Mouse (Mus musculus) hindbrain, embryonic 12.5 days (tissue): ENCODE measurements around the gene Bckdhb. TPM values are rescaled to one million over a fixed set of nuclear protein-coding genes. Genes with fewer than 3 reads are reported as not detected.
"Not testable (repeated sequence)": the region's sequence is repeated elsewhere in the genome, so short reads cannot be mapped to it uniquely, and the experiment has no call there.

Experiments
- ATAC-seq: fragments of 200-750 bp; cut with Nextera tagmentation; 2 replicates; pipeline ENCODE4 v1.8.0; 2017; ENCODE audit warnings: moderate TSS enrichment; ENCODE audit not compliant: low FRiP score
- H3K27ac ChIP-seq: fragments of 300-500 bp; sonication (generic); 2 replicates; pipeline ENCODE4 v1.5.1; 2016; ENCODE audit warnings: mild to moderate bottlenecking
- H3K27me3 ChIP-seq: fragments of 300-500 bp; sonication (generic); 2 replicates; pipeline ENCODE4 v1.6.1; 2016; ENCODE audit warnings: mild to moderate bottlenecking
- H3K36me3 ChIP-seq: fragments of 300-500 bp; sonication (generic); 2 replicates; pipeline ENCODE4 v1.6.1; 2016; ENCODE audit warnings: mild to moderate bottlenecking
- H3K4me1 ChIP-seq: fragments of 300-500 bp; sonication (generic); 2 replicates; pipeline ENCODE4 v1.6.1; 2016
- H3K4me2 ChIP-seq: fragments of 300-500 bp; sonication (generic); replicated peaks from 2 replicates; pipeline ENCODE4 v1.6.1; 2016; ENCODE audit warnings: mild to moderate bottlenecking
- H3K4me3 ChIP-seq: fragments of 300-500 bp; sonication (generic); 2 replicates; pipeline ENCODE4 v1.5.1; 2016; ENCODE audit warnings: mild to moderate bottlenecking
- H3K9ac ChIP-seq: fragments of 300-500 bp; sonication (generic); 2 replicates; pipeline ENCODE4 v1.6.1; 2016; ENCODE audit warnings: mild to moderate bottlenecking, moderate library complexity
- H3K9me3 ChIP-seq: fragments of 300-500 bp; sonication (generic); replicated peaks from 2 replicates; pipeline ENCODE4 v1.6.1; 2016; ENCODE audit warnings: mild to moderate bottlenecking
- WGBS: fragments of 180-500 bp; shearing (Covaris S2); methylation state at CpG from one replicate; pipeline ENCODE4 v1.1.7; 2016; 5-methylcytosine and 5-hydroxymethylcytosine counted together
- polyA plus RNA-seq: library from polyadenylated mRNA; unstranded; fragments of >200 nt; fragmentation: Nextera tagmentation; extraction: Ambion mirVana; gene quantifications from 2 replicates; pipeline ENCODE4 v1.2.1, GENCODE M21; 2016

Bckdhb gene
- polyA plus RNA-seq, 1 experiment from 2014 or later: 41.4 TPM

- H3K9ac ChIP-seq: no peak overlapping the region
- H3K4me2 ChIP-seq: no peak overlapping the region
- no peaks in the 10 kb centered on the region for H3K27me3 ChIP-seq
- no peaks in the 10 kb centered on the region for H3K36me3 ChIP-seq
- H3K9me3 ChIP-seq: no peaks in the 10 kb centered on the region
- H3K27ac ChIP-seq: no peak overlapping the region
- no peak overlapping the region for H3K4me3 ChIP-seq
- WGBS: 77% methylated on average over 7 of the region's 7 CpGs
- peak; percentile 71 for ATAC-seq
- H3K4me1 ChIP-seq: no peaks in the 10 kb centered on the region; the same call in 1 of the 2 replicates
Measured at GRCm38 (mm10) chr9:84055125-84055807, 130.3 kb downstream of the Bckdhb start.

- not testable (repeated sequence) for H3K27me3 ChIP-seq, H3K9ac ChIP-seq, H3K36me3 ChIP-seq, ATAC-seq, H3K27ac ChIP-seq, H3K4me2 ChIP-seq, H3K9me3 ChIP-seq, H3K4me1 ChIP-seq, H3K4me3 ChIP-seq
- 87% methylated on average over 4 of the region's 4 CpGs for WGBS
Measured at GRCm38 (mm10) chr9:84060781-84061180, 135.8 kb downstream of the Bckdhb start.

GRCm38 (mm10) chr9:84063617-84064016 lies 138.7 kb downstream of the Bckdhb start:
- Histone ChIP-seq H3K4me2 (no peak overlapping the region), H3K27ac (no peak overlapping the region), H3K9me3 (no peaks in the 10 kb centered on the region), H3K36me3 (no peaks in the 10 kb centered on the region), H3K9ac (no peak overlapping the region), H3K4me3 (no peak overlapping the region), H3K27me3 (no peaks in the 10 kb centered on the region), H3K4me1 (no peaks in the 10 kb centered on the region)
- WGBS: 89% methylated on average over 3 of the region's 3 CpGs
- no peak for ATAC-seq

- no peak for ATAC-seq
- Histone ChIP-seq H3K4me3 (no peak overlapping the region), H3K36me3 (no peaks in the 10 kb centered on the region), H3K9ac (no peak overlapping the region), H3K27ac (no peak overlapping the region), H3K27me3 (no peaks in the 10 kb centered on the region), H3K4me2 (no peak overlapping the region), H3K4me1 (no peaks in the 10 kb centered on the region), H3K9me3 (no peaks in the 10 kb centered on the region)
- 90% methylated on average over 4 of the region's 4 CpGs for WGBS
Measured at GRCm38 (mm10) chr9:84064113-84064512, 139.2 kb downstream of the Bckdhb start.

GRCm38 (mm10) chr9:84070247-84070646 lies 145.3 kb downstream of the Bckdhb start:
- WGBS: 72% methylated on average over 6 of the region's 6 CpGs
- peaks cover 6% of the 10 kb centered on the region; the same call in 1 of the 2 replicates for H3K4me1 ChIP-seq
- H3K27ac ChIP-seq: no peak overlapping the region
- H3K36me3 ChIP-seq: no peaks in the 10 kb centered on the region
- no peak overlapping the region for H3K4me3 ChIP-seq
- H3K27me3 ChIP-seq: no peaks in the 10 kb centered on the region
- no peaks in the 10 kb centered on the region for H3K9me3 ChIP-seq
- ATAC-seq: no peak
- H3K9ac ChIP-seq: no peak overlapping the region
- H3K4me2 ChIP-seq: no peak overlapping the region

- no peak for ATAC-seq
- no peaks in the 10 kb centered on the region for H3K36me3 ChIP-seq
- H3K4me2 ChIP-seq: no peak overlapping the region
- 74% methylated on average over 5 of the region's 5 CpGs for WGBS
- no peaks in the 10 kb centered on the region for H3K27me3 ChIP-seq
- H3K9ac ChIP-seq: no peak overlapping the region
- H3K4me3 ChIP-seq: no peak overlapping the region
- peaks cover 6% of the 10 kb centered on the region; the same call in 1 of the 2 replicates for H3K4me1 ChIP-seq
- H3K9me3 ChIP-seq: no peaks in the 10 kb centered on the region
- no peak overlapping the region for H3K27ac ChIP-seq
Measured at GRCm38 (mm10) chr9:84070740-84071139, 145.8 kb downstream of the Bckdhb start.

GRCm38 (mm10) chr9:84072534-84072933 lies 147.6 kb downstream of the Bckdhb start:
- H3K4me2 ChIP-seq: no peak overlapping the region
- peaks cover 6% of the 10 kb centered on the region; the same call in 1 of the 2 replicates for H3K4me1 ChIP-seq
- no peak overlapping the region for H3K4me3 ChIP-seq
- H3K36me3 ChIP-seq: no peaks in the 10 kb centered on the region
- no peak overlapping the region for H3K27ac ChIP-seq
- WGBS: 59% methylated on average over 6 of the region's 6 CpGs
- no peak for ATAC-seq
- no peaks in the 10 kb centered on the region for H3K9me3 ChIP-seq
- H3K27me3 ChIP-seq: no peaks in the 10 kb centered on the region
- no peak overlapping the region for H3K9ac ChIP-seq

GRCm38 (mm10) chr9:84073237-84073636 lies 148.3 kb downstream of the Bckdhb start:
- WGBS: 61% methylated on average over 9 of the region's 9 CpGs
- Histone ChIP-seq H3K4me3 (no peak overlapping the region), H3K36me3 (no peaks in the 10 kb centered on the region), H3K27ac (no peak overlapping the region), H3K27me3 (no peaks in the 10 kb centered on the region), H3K9me3 (no peaks in the 10 kb centered on the region), H3K4me1 (peaks cover 6% of the 10 kb centered on the region; the same call in 1 of the 2 replicates), H3K9ac (no peak overlapping the region), H3K4me2 (no peak overlapping the region)
- ATAC-seq: no peak

GRCm38 (mm10) chr9:84083551-84083950 lies 158.6 kb downstream of the Bckdhb start:
- H3K36me3 ChIP-seq: no peaks in the 10 kb centered on the region

GRCm38 (mm10) chr9:84084686-84085085 lies 159.7 kb downstream of the Bckdhb start:
- Histone ChIP-seq H3K27ac (no peak overlapping the region), H3K9me3 (no peaks in the 10 kb centered on the region), H3K27me3 (no peaks in the 10 kb centered on the region), H3K36me3 (no peaks in the 10 kb centered on the region), H3K4me1 (no peaks in the 10 kb centered on the region), H3K4me2 (no peak overlapping the region), H3K4me3 (no peak overlapping the region), H3K9ac (no peak overlapping the region)
- WGBS: 90% methylated on average over 5 of the region's 5 CpGs
- no peak for ATAC-seq

More at GRCm38 (mm10) chr9:84083551-84083950, 158.6 kb downstream of the Bckdhb start:
- Histone ChIP-seq H3K27me3 (no peaks in the 10 kb centered on the region), H3K27ac (no peak overlapping the region), H3K9ac (no peak overlapping the region), H3K4me3 (no peak overlapping the region), H3K9me3 (no peaks in the 10 kb centered on the region), H3K4me2 (no peak overlapping the region), H3K4me1 (no peaks in the 10 kb centered on the region)
- WGBS: 89% methylated on average over 4 of the region's 4 CpGs
- ATAC-seq: no peak

GRCm38 (mm10) chr9:84090316-84091063 lies 165.5 kb downstream of the Bckdhb start:
- Histone ChIP-seq H3K27ac (no peak overlapping the region), H3K4me1 (no peaks in the 10 kb centered on the region), H3K4me3 (no peak overlapping the region), H3K36me3 (no peaks in the 10 kb centered on the region), H3K27me3 (no peaks in the 10 kb centered on the region), H3K9ac (no peak overlapping the region), H3K4me2 (no peak overlapping the region), H3K9me3 (no peaks in the 10 kb centered on the region)
- no peak for ATAC-seq
- WGBS: 75% methylated on average over 9 of the region's 9 CpGs

- Histone ChIP-seq H3K4me2 (no peak overlapping the region), H3K36me3 (no peaks in the 10 kb centered on the region), H3K27ac (no peak overlapping the region), H3K9ac (no peak overlapping the region), H3K4me1 (no peaks in the 10 kb centered on the region), H3K4me3 (no peak overlapping the region), H3K27me3 (no peaks in the 10 kb centered on the region), H3K9me3 (no peaks in the 10 kb centered on the region)
- ATAC-seq: no peak
- 97% methylated on average over 8 of the region's 8 CpGs for WGBS
Measured at GRCm38 (mm10) chr9:84092994-84093393, 168.0 kb downstream of the Bckdhb start.

- Histone ChIP-seq H3K27ac (no peak overlapping the region), H3K4me3 (no peak overlapping the region), H3K4me2 (no peak overlapping the region), H3K9ac (no peak overlapping the region), H3K9me3 (no peaks in the 10 kb centered on the region), H3K4me1 (no peaks in the 10 kb centered on the region), H3K27me3 (no peaks in the 10 kb centered on the region), H3K36me3 (no peaks in the 10 kb centered on the region)
- 87% methylated on average over 6 of the region's 6 CpGs for WGBS
- ATAC-seq: no peak
Measured at GRCm38 (mm10) chr9:84094111-84094510, 169.2 kb downstream of the Bckdhb start.
